Mouse (Mus musculus): ENCODE results near the gene Iqck. TPM values are rescaled to one million over a fixed set of nuclear protein-coding genes. Genes with fewer than 3 reads are reported as not detected.
A peak's percentile ranks its signal among the peaks of the same experiment; 100 is the strongest.

The Iqck gene
- polyA plus RNA-seq, 1 experiment from 2014 or later, result 1.1 TPM

- H3K4me3 ChIP-seq (ENCODE audit: low read depth, low read length), result peak overlapping the region; percentile 59; the same call in 1 of the 2 replicates
- no peaks in the 10 kb centered on the region for H3K4me1 ChIP-seq (replicated peaks; ENCODE audit: control insufficient read depth, insufficient read depth)
- no peak overlapping the region for H3K27ac ChIP-seq (replicated peaks)
- no peaks in the 10 kb centered on the region for H3K36me3 ChIP-seq (ENCODE audit: control insufficient read depth, insufficient read depth, low read length)
- TF ChIP-seq EP300 (optimal IDR thresholded peaks at IDR 0.05) (no peak), CTCF (IDR thresholded peaks at IDR 0.05; ENCODE audit: low read depth) (no peak)
- DNase-seq (ENCODE audit: low spot score), result no peak
- H3K4me2 ChIP-seq (replicated peaks; ENCODE audit: low read depth), result peak overlapping the region; percentile 85
- no peaks in the 10 kb centered on the region for H3K9me3 ChIP-seq (ENCODE audit: control insufficient read depth, low read length)
- 8% methylated on average over 14 of the region's 14 CpGs for WGBS
- H3K9ac ChIP-seq (ENCODE audit: low read length), result 0 out of 2 replicates have a peak overlapping the region, but pooled peaks have one; percentile 27
- H3K27me3 ChIP-seq (ENCODE audit: control insufficient read depth, insufficient read depth, low read length), result no peaks in the 10 kb centered on the region
- 0 out of 2 replicates have a peak, but pooled peaks have one; percentile 1 for ATAC-seq (ENCODE audit: low FRiP score, low TSS enrichment)
These were observed 140.1 kb downstream of the Iqck start for GRCm38 (mm10) chr7:118995671-118996070.

- Histone ChIP-seq H3K9ac (ENCODE audit: low read length) (no peak overlapping the region), H3K4me3 (ENCODE audit: low read depth, low read length) (no peak overlapping the region), H3K27ac (replicated peaks) (no peak overlapping the region), H3K27me3 (ENCODE audit: control insufficient read depth, insufficient read depth, low read length) (no peaks in the 10 kb centered on the region), H3K4me2 (replicated peaks; ENCODE audit: low read depth) (peak overlapping the region; percentile 85; the same call in 1 of the 2 replicates), H3K4me1 (replicated peaks; ENCODE audit: control insufficient read depth, insufficient read depth) (no peaks in the 10 kb centered on the region), H3K36me3 (ENCODE audit: control insufficient read depth, insufficient read depth, low read length) (no peaks in the 10 kb centered on the region), H3K9me3 (ENCODE audit: control insufficient read depth, low read length) (no peaks in the 10 kb centered on the region)
- WGBS, result 8% methylated on average over 13 of the region's 13 CpGs
- ATAC-seq (ENCODE audit: low FRiP score, low TSS enrichment) (peak; percentile 58), DNase-seq (ENCODE audit: low spot score) (peak; percentile 85)
- TF ChIP-seq EP300 (optimal IDR thresholded peaks at IDR 0.05) (no peak), CTCF (IDR thresholded peaks at IDR 0.05; ENCODE audit: low read depth) (peak; percentile 100)
These were observed 140.7 kb downstream of the Iqck start for GRCm38 (mm10) chr7:118996137-118996837.

DNA sequence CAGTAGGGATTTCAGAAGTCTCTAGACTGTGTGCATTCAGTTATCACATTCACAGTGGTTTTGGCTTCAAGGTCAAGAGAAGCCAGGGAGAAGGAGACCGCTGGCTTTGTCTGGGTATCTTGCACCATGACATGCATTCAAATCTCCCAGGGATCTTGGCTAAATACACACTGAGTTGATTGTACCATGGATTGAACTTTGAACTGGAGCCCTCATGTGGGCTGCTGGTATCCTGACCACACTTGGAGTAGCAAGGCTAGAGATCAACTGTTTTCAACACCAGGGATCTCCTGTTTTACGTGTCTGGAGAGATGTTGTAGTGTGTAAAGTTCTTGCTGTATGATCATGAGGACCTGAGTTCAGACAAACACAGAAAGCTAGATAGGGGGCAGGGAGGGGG, 144.3 kb downstream of the Iqck start:
- 68% methylated on average over 2 of the region's 2 CpGs for WGBS

DNA sequence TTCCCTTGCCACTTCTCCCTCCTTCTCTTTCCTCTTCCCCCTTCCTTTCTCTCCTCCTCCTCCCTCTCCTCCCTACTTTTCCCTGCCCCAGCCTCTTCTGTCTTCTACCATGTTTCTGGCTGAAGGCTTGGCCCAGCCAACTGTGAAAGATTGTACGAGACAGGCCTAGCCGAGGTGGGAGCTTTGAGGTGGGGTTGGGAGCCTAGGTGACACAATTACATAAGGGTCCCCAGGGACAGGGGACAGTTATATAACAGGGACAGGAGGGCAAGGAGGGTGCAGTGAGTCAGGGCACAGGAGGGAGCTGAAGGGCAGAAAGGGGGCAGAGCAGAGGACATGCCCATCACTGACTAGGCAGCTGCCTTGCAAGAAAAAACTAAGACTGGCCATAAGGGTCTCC, 146.4 kb downstream of the Iqck start:
- WGBS, result 61% methylated on average over 2 of the region's 2 CpGs
- no peaks in the 10 kb centered on the region for H3K4me1 ChIP-seq (replicated peaks; ENCODE audit: control insufficient read depth, insufficient read depth)
- DNase-seq (ENCODE audit: low spot score) (no peak), ATAC-seq (ENCODE audit: low FRiP score, low TSS enrichment) (no peak)
- no peaks in the 10 kb centered on the region for H3K27me3 ChIP-seq (ENCODE audit: control insufficient read depth, insufficient read depth, low read length)
- H3K4me3 ChIP-seq (ENCODE audit: low read depth, low read length), result no peak overlapping the region
- no peak overlapping the region for H3K9ac ChIP-seq (ENCODE audit: low read length)
- TF ChIP-seq CTCF (IDR thresholded peaks at IDR 0.05; ENCODE audit: low read depth) (no peak), EP300 (optimal IDR thresholded peaks at IDR 0.05) (no peak)
- H3K9me3 ChIP-seq (ENCODE audit: control insufficient read depth, low read length), result no peaks in the 10 kb centered on the region
- no peak overlapping the region for H3K27ac ChIP-seq (replicated peaks)
- H3K4me2 ChIP-seq (replicated peaks; ENCODE audit: low read depth), result no peak overlapping the region
- no peaks in the 10 kb centered on the region for H3K36me3 ChIP-seq (ENCODE audit: control insufficient read depth, insufficient read depth, low read length)

More for the DNA sequence above, 144.3 kb downstream of the Iqck start:
- H3K9me3 ChIP-seq (ENCODE audit: control insufficient read depth, low read length), result no peaks in the 10 kb centered on the region
- no peaks in the 10 kb centered on the region for H3K27me3 ChIP-seq (ENCODE audit: control insufficient read depth, insufficient read depth, low read length)
- no peak overlapping the region for H3K4me2 ChIP-seq (replicated peaks; ENCODE audit: low read depth)
- H3K36me3 ChIP-seq (ENCODE audit: control insufficient read depth, insufficient read depth, low read length), result no peaks in the 10 kb centered on the region
- no peak overlapping the region for H3K27ac ChIP-seq (replicated peaks)
- H3K4me3 ChIP-seq (ENCODE audit: low read depth, low read length), result no peak overlapping the region
- no peak overlapping the region for H3K9ac ChIP-seq (ENCODE audit: low read length)
- no peak for ATAC-seq (ENCODE audit: low FRiP score, low TSS enrichment)
- DNase-seq (ENCODE audit: low spot score), result no peak
- TF ChIP-seq CTCF (IDR thresholded peaks at IDR 0.05; ENCODE audit: low read depth) (no peak), EP300 (optimal IDR thresholded peaks at IDR 0.05) (no peak)
- no peaks in the 10 kb centered on the region for H3K4me1 ChIP-seq (replicated peaks; ENCODE audit: control insufficient read depth, insufficient read depth)

DNA sequence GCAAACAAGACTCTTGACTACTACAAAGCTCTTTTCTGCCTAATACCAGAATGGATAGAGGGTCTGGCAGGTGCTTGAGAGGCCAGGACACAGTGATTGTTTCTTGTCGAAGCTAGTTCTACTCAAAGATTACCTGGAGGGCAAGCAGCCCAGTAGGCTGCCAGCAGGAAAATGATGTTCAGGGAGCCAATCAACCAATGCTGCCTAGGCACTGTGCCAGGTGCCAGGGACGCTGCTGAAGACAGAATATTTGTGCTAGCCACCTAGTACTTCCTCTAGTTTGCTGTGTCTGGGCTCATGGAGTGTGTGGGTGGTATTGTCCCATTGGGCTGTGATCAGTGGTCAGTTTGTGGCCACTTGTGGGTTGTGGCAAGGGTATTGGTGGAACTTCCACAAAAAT, 146.9 kb downstream of the Iqck start:
- DNase-seq (ENCODE audit: low spot score) (no peak), ATAC-seq (ENCODE audit: low FRiP score, low TSS enrichment) (no peak)
- no peak overlapping the region for H3K4me2 ChIP-seq (replicated peaks; ENCODE audit: low read depth)
- no peaks in the 10 kb centered on the region for H3K4me1 ChIP-seq (replicated peaks; ENCODE audit: control insufficient read depth, insufficient read depth)
- H3K4me3 ChIP-seq (ENCODE audit: low read depth, low read length), result no peak overlapping the region
- TF ChIP-seq EP300 (optimal IDR thresholded peaks at IDR 0.05), result no peak
- TF ChIP-seq CTCF (IDR thresholded peaks at IDR 0.05; ENCODE audit: low read depth), result no peak
- no peak overlapping the region for H3K27ac ChIP-seq (replicated peaks)
- no peaks in the 10 kb centered on the region for H3K9me3 ChIP-seq (ENCODE audit: control insufficient read depth, low read length)
- H3K27me3 ChIP-seq (ENCODE audit: control insufficient read depth, insufficient read depth, low read length), result no peaks in the 10 kb centered on the region
- no peaks in the 10 kb centered on the region for H3K36me3 ChIP-seq (ENCODE audit: control insufficient read depth, insufficient read depth, low read length)
- WGBS, result 45% methylated on average over 2 of the region's 2 CpGs
- no peak overlapping the region for H3K9ac ChIP-seq (ENCODE audit: low read length)

DNA sequence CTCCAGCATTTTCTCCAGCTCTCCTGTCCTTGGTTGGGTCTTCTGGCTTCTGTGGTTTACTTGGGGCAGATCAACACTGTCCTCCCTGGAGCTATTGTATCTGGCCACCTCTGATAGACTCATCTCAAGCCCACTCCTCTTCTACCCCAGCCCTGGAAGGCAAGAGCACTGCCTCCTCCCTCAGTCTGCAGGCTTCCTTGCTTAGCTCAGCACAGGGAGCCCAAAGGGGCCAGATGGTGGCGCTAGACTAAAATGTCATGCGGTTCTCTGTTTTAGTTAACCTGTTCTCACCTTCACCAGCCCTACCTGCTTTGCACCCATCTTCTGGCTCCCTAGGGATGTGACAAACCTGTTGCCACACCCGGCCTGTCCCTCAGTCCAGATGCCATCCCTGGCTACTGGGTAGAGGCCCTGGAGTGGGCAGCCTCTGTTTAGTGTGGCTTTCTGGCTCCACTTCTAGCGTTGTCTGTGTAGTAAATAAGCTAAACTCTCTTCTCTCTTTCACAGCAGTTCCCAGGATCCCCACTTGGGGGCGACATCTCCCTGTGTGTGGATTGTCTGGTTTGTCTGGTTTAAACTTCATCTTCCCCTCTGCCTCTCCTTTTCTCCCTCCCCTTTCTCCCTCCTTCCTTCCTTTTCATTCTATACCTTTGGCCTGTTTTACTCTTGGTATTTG, 155.4 kb downstream of the Iqck start:
- H3K9ac ChIP-seq (ENCODE audit: low read length), result no peak overlapping the region
- no peaks in the 10 kb centered on the region for H3K9me3 ChIP-seq (ENCODE audit: control insufficient read depth, low read length)
- H3K4me1 ChIP-seq (replicated peaks; ENCODE audit: control insufficient read depth, insufficient read depth), result no peaks in the 10 kb centered on the region
- no peak overlapping the region for H3K4me2 ChIP-seq (replicated peaks; ENCODE audit: low read depth)
- no peak for TF ChIP-seq EP300 (optimal IDR thresholded peaks at IDR 0.05)
- peak; percentile 84 for TF ChIP-seq CTCF (IDR thresholded peaks at IDR 0.05; ENCODE audit: low read depth)
- DNase-seq (ENCODE audit: low spot score) (peak; percentile 67), ATAC-seq (ENCODE audit: low FRiP score, low TSS enrichment) (no peak)
- 14% methylated on average over 5 of the region's 5 CpGs for WGBS
- no peak overlapping the region for H3K27ac ChIP-seq (replicated peaks)
- no peak overlapping the region for H3K4me3 ChIP-seq (ENCODE audit: low read depth, low read length)
- no peaks in the 10 kb centered on the region for H3K36me3 ChIP-seq (ENCODE audit: control insufficient read depth, insufficient read depth, low read length)
- H3K27me3 ChIP-seq (ENCODE audit: control insufficient read depth, insufficient read depth, low read length), result no peaks in the 10 kb centered on the region

Measured in stomach, postnatal 0 days (tissue).